Mouse (Mus musculus): ENCODE results near the gene Cpox.
A peak's percentile ranks its signal among the peaks of the same experiment; 100 is the strongest.

DNA sequence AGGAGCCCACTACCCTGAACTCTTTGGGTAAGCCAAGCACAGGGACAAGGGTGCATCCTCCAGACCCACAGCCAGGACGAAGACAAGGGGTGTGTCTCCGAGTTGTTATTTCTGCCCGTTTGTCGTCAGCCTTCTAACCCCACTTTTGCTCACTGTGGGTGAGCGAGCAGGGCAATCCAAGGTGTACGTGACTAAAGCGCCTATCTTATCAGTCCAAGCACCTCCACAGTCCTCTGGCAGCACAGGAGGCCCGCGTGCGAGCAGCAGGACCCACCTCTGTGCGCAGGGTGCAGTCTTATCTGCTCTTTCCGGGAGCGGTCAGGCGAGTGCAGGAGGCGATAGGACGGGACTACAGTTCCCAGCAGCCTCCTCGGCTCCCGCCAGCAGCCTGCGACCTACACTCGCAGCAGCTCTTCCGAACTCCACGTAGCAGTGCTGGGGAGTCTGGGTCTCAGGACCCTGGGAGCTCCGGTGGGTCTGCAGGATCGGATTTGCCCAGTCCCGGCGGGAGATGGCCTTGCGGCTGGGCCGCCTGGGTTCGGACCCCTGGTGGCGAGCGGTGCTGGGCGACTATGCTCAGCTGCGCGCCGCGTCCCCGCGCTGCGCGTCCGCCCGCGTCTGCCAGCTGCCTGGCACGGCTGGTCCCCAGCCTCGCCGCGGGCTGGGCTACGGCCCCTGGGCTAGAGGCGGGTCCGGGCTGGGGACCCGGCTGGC lies at the start of gene Cpox:
- TF ChIP-seq GABPA (IDR thresholded peaks at IDR 0.05; ENCODE audit: insufficient replicate concordance, low read depth, low read length) (peak; percentile 63; the same call in 1 of the 2 replicates), ZNF384 (IDR thresholded peaks at IDR 0.05; ENCODE audit: low read depth, low read length) (no peak), CTCF (conservative IDR thresholded peaks at IDR 0.05 in 1 of 2, IDR thresholded peaks at IDR 0.05 in 1 of 2; ENCODE audit: low read depth in 2 of 2, low read length in 2 of 2) (peak in 1 of 2 experiments; percentile 21; a peak in 2 of 4 replicates), E2F4 (IDR thresholded peaks at IDR 0.05; ENCODE audit: insufficient replicate concordance, low read depth, low read length) (peak; percentile 80; the same call in 1 of the 2 replicates), MAZ (IDR thresholded peaks at IDR 0.05; ENCODE audit: low read depth, low read length) (no peak), POLR2A (IDR thresholded peaks at IDR 0.05; ENCODE audit: low read depth, low read length) (peak; percentile 93), HCFC1 (IDR thresholded peaks at IDR 0.05; ENCODE audit: low read depth, low read length) (peak; percentile 99), RCOR1 (conservative IDR thresholded peaks at IDR 0.05; ENCODE audit: low read depth, low read length) (no peak), ZKSCAN1 (IDR thresholded peaks at IDR 0.05; ENCODE audit: borderline replicate concordance, low read depth, low read length) (no peak), MAX (IDR thresholded peaks at IDR 0.05; ENCODE audit: low read length) (peak; percentile 62; the same call in 1 of the 2 replicates), MYC (IDR thresholded peaks at IDR 0.05; ENCODE audit: low read depth, low read length) (peak; percentile 81; the same call in 1 of the 2 replicates), EP300 (IDR thresholded peaks at IDR 0.05; ENCODE audit: low read length) (no peak), TBP (conservative IDR thresholded peaks at IDR 0.05; ENCODE audit: low read depth, low read length) (peak; percentile 88), ETS1 (conservative IDR thresholded peaks at IDR 0.05; ENCODE audit: low read depth, low read length) (no peak)

Measured in CH12.LX (cell line).